In genomic region chr9:70174291-70174848, GRCm38 (mm10) we compare ENCODE assay signal across 20 mouse cellular contexts. TPM values are rescaled to one million over a fixed set of nuclear protein-coding genes. Genes with fewer than 3 reads are reported as not detected.
A peak's percentile ranks its signal among the peaks of the same experiment; 100 is the strongest.
DNase-seq lines count a peak whose midpoint lies in the region; ATAC-seq lines count a peak whose summit lies in the region.
"Had no signal": no experiment of that assay in that cellular context is flagged by ENCODE, and none has a peak within 500 bp of the region (broad histone marks: within the 10 kb centered on the region; RNA-seq: fewer than 3 reads in every experiment).

No protein-coding gene starts in this region.

- WGBS in limb, embryonic 12.5 days, result 55% methylated on average over 4 of the region's 4 CpGs
- 62% methylated on average over 4 of the region's 4 CpGs for WGBS in limb, embryonic 10.5 days
- 30% methylated on average over 4 of the region's 4 CpGs for whole genome bisulfite sequencing in hindbrain, embryonic 12.5 days
- 25% methylated on average over 4 of the region's 4 CpGs for WGBS in midbrain, embryonic 16.5 days
- 50% methylated on average over 4 of the region's 4 CpGs for WGBS in heart, embryonic 11.5 days (ENCODE audit: insufficient replicate concordance)

- H3K9me3 ChIP-seq in limb, embryonic 12.5 days, result no peaks in the 10 kb centered on the region
- H3K9me3 ChIP-seq in limb, embryonic 10.5 days (replicated peaks), result no peaks in the 10 kb centered on the region
- H3K9me3 ChIP-seq in hindbrain, embryonic 12.5 days (replicated peaks), result no peaks in the 10 kb centered on the region
- H3K9me3 ChIP-seq in midbrain, embryonic 16.5 days (replicated peaks; ENCODE audit: control insufficient read depth, low read length, poor library complexity, severe bottlenecking), result no peaks in the 10 kb centered on the region
- H3K9me3 ChIP-seq in heart, embryonic 11.5 days (replicated peaks; ENCODE audit: control insufficient read depth, low read length), result no peaks in the 10 kb centered on the region
- H3K9me3 ChIP-seq: embryonic facial prominence, embryonic 15.5 days; limb, embryonic 13.5 days had no signal

- no peaks in the 10 kb centered on the region for H3K36me3 ChIP-seq in limb, embryonic 12.5 days
- H3K36me3 ChIP-seq in limb, embryonic 10.5 days, result no peaks in the 10 kb centered on the region
- H3K36me3 ChIP-seq in hindbrain, embryonic 12.5 days, result no peaks in the 10 kb centered on the region
- H3K36me3 ChIP-seq in midbrain, embryonic 16.5 days (ENCODE audit: control insufficient read depth, insufficient read depth, low read length), result no peaks in the 10 kb centered on the region
- H3K36me3 ChIP-seq in heart, embryonic 11.5 days (ENCODE audit: control insufficient read depth, insufficient read depth, low read length), result no peaks in the 10 kb centered on the region
- H3K36me3 ChIP-seq: embryonic facial prominence, embryonic 15.5 days; limb, embryonic 13.5 days had no signal

- DNase-seq in limb, embryonic 10.5 days (ENCODE audit: low spot score), result no peak
- DNase-seq in NIH3T3 (ENCODE audit: low read depth), result peak; percentile 10
- DNase-seq in layer of hippocampus, adult 9-10 months (ENCODE audit: low spot score), result no peak
- DNase-seq in cerebellum, postnatal 10 days, result no peak
- DNase-seq: cerebellum, postnatal 14 days; heart, adult 11 months; heart, postnatal 10 days; kidney, adult 2 months; layer of hippocampus, adult 9-11 months; lung, adult 18-20 months; thymus, postnatal 14 days had no signal

- 0 out of 2 replicates have a peak overlapping the region, but pooled peaks have one; percentile 41 for H3K27ac ChIP-seq in limb, embryonic 12.5 days
- H3K27ac ChIP-seq in limb, embryonic 10.5 days, result no peak overlapping the region
- peak overlapping the region; percentile 77 for H3K27ac ChIP-seq in hindbrain, embryonic 12.5 days
- H3K27ac ChIP-seq in midbrain, embryonic 16.5 days (ENCODE audit: low read length), result 0 out of 2 replicates have a peak overlapping the region, but pooled peaks have one; percentile 6
- no peak overlapping the region for H3K27ac ChIP-seq in heart, embryonic 11.5 days (ENCODE audit: low read depth, low read length)
- H3K27ac ChIP-seq: embryonic facial prominence, embryonic 15.5 days; limb, embryonic 13.5 days; macrophage had no signal

- no peak overlapping the region for H3K4me2 ChIP-seq in limb, embryonic 12.5 days
- H3K4me2 ChIP-seq in hindbrain, embryonic 12.5 days (replicated peaks), result no peak overlapping the region
- H3K4me2 ChIP-seq in midbrain, embryonic 16.5 days (ENCODE audit: low read length), result no peak overlapping the region
- no peak overlapping the region for H3K4me2 ChIP-seq in heart, embryonic 11.5 days
- H3K4me2 ChIP-seq: embryonic facial prominence, embryonic 15.5 days; limb, embryonic 13.5 days had no signal

- no peaks in the 10 kb centered on the region for H3K27me3 ChIP-seq in limb, embryonic 12.5 days
- no peaks in the 10 kb centered on the region for H3K27me3 ChIP-seq in limb, embryonic 10.5 days (ENCODE audit: low read depth, poor library complexity, severe bottlenecking)
- no peaks in the 10 kb centered on the region for H3K27me3 ChIP-seq in hindbrain, embryonic 12.5 days
- no peaks in the 10 kb centered on the region for H3K27me3 ChIP-seq in midbrain, embryonic 16.5 days (ENCODE audit: control insufficient read depth, insufficient read depth, low read depth, low read length)
- no peaks in the 10 kb centered on the region for H3K27me3 ChIP-seq in heart, embryonic 11.5 days (ENCODE audit: control insufficient read depth, insufficient read depth, low read length)
- H3K27me3 ChIP-seq: embryonic facial prominence, embryonic 15.5 days; limb, embryonic 13.5 days; Patski had no signal

- no peak overlapping the region for H3K4me3 ChIP-seq in limb, embryonic 12.5 days (replicated peaks)
- no peak overlapping the region for H3K4me3 ChIP-seq in limb, embryonic 10.5 days
- H3K4me3 ChIP-seq in hindbrain, embryonic 12.5 days, result no peak overlapping the region
- H3K4me3 ChIP-seq in midbrain, embryonic 16.5 days (ENCODE audit: low read depth, low read length), result no peak overlapping the region
- no peak overlapping the region for H3K4me3 ChIP-seq in heart, embryonic 11.5 days (ENCODE audit: low read depth, low read length)
- H3K4me3 ChIP-seq: embryonic facial prominence, embryonic 15.5 days; limb, embryonic 13.5 days had no signal

- no peak overlapping the region for H3K9ac ChIP-seq in limb, embryonic 12.5 days (replicated peaks)
- no peak overlapping the region for H3K9ac ChIP-seq in hindbrain, embryonic 12.5 days
- no peak overlapping the region for H3K9ac ChIP-seq in midbrain, embryonic 16.5 days (ENCODE audit: low read depth, low read length)
- H3K9ac ChIP-seq in heart, embryonic 11.5 days (ENCODE audit: low read depth, low read length), result no peak overlapping the region
- H3K9ac ChIP-seq: embryonic facial prominence, embryonic 15.5 days; limb, embryonic 13.5 days had no signal

- peaks cover 10% of the 10 kb centered on the region for H3K4me1 ChIP-seq in limb, embryonic 12.5 days (replicated peaks)
- H3K4me1 ChIP-seq in limb, embryonic 10.5 days, result peaks cover 9% of the 10 kb centered on the region; the same call in 1 of the 2 replicates
- peaks cover 17% of the 10 kb centered on the region for H3K4me1 ChIP-seq in hindbrain, embryonic 12.5 days
- peaks cover 7% of the 10 kb centered on the region; the same call in 1 of the 2 replicates for H3K4me1 ChIP-seq in midbrain, embryonic 16.5 days (ENCODE audit: control insufficient read depth, insufficient read depth, low read length)
- H3K4me1 ChIP-seq in heart, embryonic 11.5 days (ENCODE audit: control insufficient read depth, insufficient read depth, low read length), result no peaks in the 10 kb centered on the region

- no peak for ATAC-seq in limb, embryonic 12.5 days (ENCODE audit: insufficient number of reproducible peaks, insufficient read depth, low FRiP score, low TSS enrichment, low read depth)
- peak; percentile 13; the same call in 1 of the 2 replicates for ATAC-seq in hindbrain, embryonic 12.5 days (ENCODE audit: low FRiP score)
- ATAC-seq in midbrain, embryonic 16.5 days, result 0 out of 2 replicates have a peak, but pooled peaks have one; percentile 14
- no peak for ATAC-seq in heart, embryonic 11.5 days (replicated peaks; ENCODE audit: insufficient number of reproducible peaks, low FRiP score, low TSS enrichment)
- ATAC-seq: CD4-positive, CD25-positive, alpha-beta regulatory T cell, adult 4 months; Patski had no signal

RNA-seq across cellular contexts. Expression of gene Fam81a, which starts 32.0 kb away (rescaled TPM):
- 1.7 and 2.4 TPM in 2 replicates for polyA plus RNA-seq in limb, embryonic 12.5 days (2016; fragmentation: Nextera tagmentation; extraction: Ambion mirVana)
- polyA plus RNA-seq in limb, embryonic 10.5 days (2016; fragmentation: Nextera tagmentation; extraction: Ambion mirVana), result 1.6 and 2.1 TPM in 2 replicates
- polyA plus RNA-seq in hindbrain, embryonic 12.5 days (2016; fragmentation: Nextera tagmentation; extraction: Ambion mirVana), result 7.4 and 8.3 TPM in 2 replicates
- polyA plus RNA-seq in midbrain, embryonic 16.5 days (2015; fragmentation: Nextera tagmentation; extraction: Ambion mirVana), result 9.6 and 10.8 TPM in 2 replicates
- polyA plus RNA-seq in heart, embryonic 11.5 days (2014; fragmentation: Nextera tagmentation; extraction: Ambion mirVana), result 20.9 and 24.7 TPM in 2 replicates
- polyA plus RNA-seq: macrophage had no signal

RNA-seq across cellular contexts. Expression of gene Myo1e, which starts 32.8 kb away (rescaled TPM):
- 24.6 and 26.8 TPM in 2 replicates for polyA plus RNA-seq in limb, embryonic 12.5 days (2016; fragmentation: Nextera tagmentation; extraction: Ambion mirVana)
- polyA plus RNA-seq in limb, embryonic 10.5 days (2016; fragmentation: Nextera tagmentation; extraction: Ambion mirVana), result 13.3 and 18.9 TPM in 2 replicates
- polyA plus RNA-seq in hindbrain, embryonic 12.5 days (2016; fragmentation: Nextera tagmentation; extraction: Ambion mirVana), result 16.2 and 17.9 TPM in 2 replicates
- polyA plus RNA-seq in midbrain, embryonic 16.5 days (2015; fragmentation: Nextera tagmentation; extraction: Ambion mirVana), result 6.1 and 6.5 TPM in 2 replicates
- polyA plus RNA-seq in heart, embryonic 11.5 days (2014; fragmentation: Nextera tagmentation; extraction: Ambion mirVana), result 10.7 and 11.2 TPM in 2 replicates

Comparison
In these comparisons a context has a peak if more than half of its experiments do, and no peak if none do; other contexts are left out.
1. H3K27ac ChIP-seq: peak in limb, embryonic 12.5 days (single experiment), hindbrain, embryonic 12.5 days (single experiment) and midbrain, embryonic 16.5 days (single experiment); none in limb, embryonic 10.5 days (single experiment) and heart, embryonic 11.5 days (single experiment).
2. ATAC-seq: peak in hindbrain, embryonic 12.5 days (single experiment) and midbrain, embryonic 16.5 days (single experiment); none in limb, embryonic 12.5 days (single experiment) and heart, embryonic 11.5 days (single experiment).